Mouse (Mus musculus): ENCODE measurements around the gene Nfix.
A peak's percentile ranks its signal among the peaks of the same experiment; 100 is the strongest.

Gene Nfix

GRCm38 (mm10) chr8:84739401-84739742, 60.8 kb downstream of the Nfix start:
- no peak for DNase-seq (ENCODE audit: low read depth, low spot score)

- no peak for DNase-seq (ENCODE audit: low read depth, low spot score)
Measured at GRCm38 (mm10) chr8:84738715-84739400, 61.3 kb downstream of the Nfix start.

DNA sequence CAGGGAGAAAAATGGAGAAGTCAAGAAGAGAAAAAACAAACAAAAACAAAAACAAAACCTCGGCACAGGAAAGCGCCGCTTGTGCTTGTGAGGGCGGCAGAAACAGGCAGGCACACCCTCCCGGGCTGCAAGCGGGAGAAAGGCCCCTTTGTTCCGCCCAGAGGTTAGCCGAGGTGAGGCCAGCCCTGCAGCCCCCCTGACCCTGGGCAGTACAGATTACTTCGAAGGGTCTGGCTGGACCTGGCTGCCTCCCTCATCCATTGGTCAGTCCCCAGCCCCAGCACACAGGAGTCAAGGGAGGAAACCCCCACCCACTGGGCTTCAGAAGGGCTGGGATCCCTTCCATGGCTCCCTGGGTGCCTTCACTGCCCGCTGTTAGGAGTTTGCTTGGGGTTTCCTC, 61.9 kb downstream of the Nfix start:
- no peak for DNase-seq (ENCODE audit: low read depth, low spot score)

- peak; percentile 93 for DNase-seq (ENCODE audit: low read depth, low spot score)
Measured at GRCm38 (mm10) chr8:84737608-84738007, 62.5 kb downstream of the Nfix start.

GRCm38 (mm10) chr8:84736521-84736920, 63.6 kb downstream of the Nfix start:
- DNase-seq (ENCODE audit: low read depth, low spot score) = no peak

- no peak for DNase-seq (ENCODE audit: low read depth, low spot score)
Measured at GRCm38 (mm10) chr8:84735597-84735996, 64.5 kb downstream of the Nfix start.

DNA sequence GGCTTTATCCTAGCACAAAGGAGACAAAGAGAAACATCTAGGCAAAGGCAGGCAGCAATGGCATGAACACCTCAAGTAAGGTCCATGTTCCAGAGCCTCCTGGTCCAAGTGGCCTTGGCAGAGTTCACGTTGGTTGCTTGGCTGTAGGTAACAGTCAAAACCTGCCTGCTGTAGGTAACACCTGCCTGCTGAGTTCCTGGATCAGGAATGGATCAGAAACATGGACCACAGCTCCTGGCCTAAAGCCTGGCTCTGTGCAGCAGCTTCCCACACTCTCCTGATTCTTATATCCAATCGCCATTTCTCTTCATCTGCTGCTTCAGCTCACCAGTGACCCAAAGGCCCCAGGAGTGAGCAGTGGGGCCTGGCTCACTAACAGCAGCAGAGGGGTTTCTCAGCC, 65.5 kb downstream of the Nfix start:
- DNase-seq (ENCODE audit: low read depth, low spot score) = no peak

- DNase-seq (ENCODE audit: low read depth, low spot score) = no peak
Measured at GRCm38 (mm10) chr8:84733959-84734358, 66.2 kb downstream of the Nfix start.

DNA sequence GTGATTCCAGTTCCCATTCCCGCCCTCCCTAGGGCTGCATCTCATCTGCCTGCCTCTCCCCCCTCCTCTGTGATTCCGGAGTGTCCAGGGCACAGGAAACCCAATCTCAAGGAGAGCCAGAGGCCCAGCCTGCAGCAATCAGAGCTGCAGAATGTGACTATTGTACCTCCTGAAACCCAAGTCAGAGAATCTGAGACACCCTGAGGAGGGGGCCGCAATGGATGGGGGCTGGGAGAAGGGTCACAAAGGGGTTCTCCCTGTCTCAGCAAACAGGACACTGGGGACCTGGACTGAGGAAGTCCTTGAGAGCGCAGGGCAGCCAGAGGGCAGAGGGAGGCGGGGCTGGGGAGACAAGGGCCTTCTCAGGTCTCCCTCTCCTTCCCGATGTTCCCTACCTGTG, 67.1 kb downstream of the Nfix start:
- no peak for DNase-seq (ENCODE audit: low read depth, low spot score)

DNA sequence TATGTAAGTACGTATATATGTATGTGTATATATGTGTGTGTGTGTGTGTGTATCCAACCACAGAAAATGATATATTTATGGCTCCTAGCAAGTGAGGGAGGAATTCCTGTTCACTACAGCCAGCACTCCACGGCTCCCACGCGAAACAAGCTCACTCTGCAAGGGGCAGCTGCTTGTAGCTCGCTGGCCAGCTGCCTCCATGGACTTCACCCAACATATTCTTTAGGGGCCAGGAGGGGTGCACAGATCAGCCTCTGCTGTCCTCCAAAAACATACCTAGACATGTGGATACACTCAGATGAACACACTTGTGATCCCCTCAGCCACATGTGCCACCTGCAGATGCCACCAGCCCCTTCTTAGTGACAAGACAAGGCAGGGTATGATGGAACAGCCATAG, 67.6 kb downstream of the Nfix start:
- no peak for DNase-seq (ENCODE audit: low read depth, low spot score)

- DNase-seq (ENCODE audit: low read depth, low spot score) = no peak
Measured at GRCm38 (mm10) chr8:84731371-84732177, 68.6 kb downstream of the Nfix start.

GRCm38 (mm10) chr8:84730541-84731370, 69.4 kb downstream of the Nfix start:
- DNase-seq (ENCODE audit: low read depth, low spot score) = no peak

DNA sequence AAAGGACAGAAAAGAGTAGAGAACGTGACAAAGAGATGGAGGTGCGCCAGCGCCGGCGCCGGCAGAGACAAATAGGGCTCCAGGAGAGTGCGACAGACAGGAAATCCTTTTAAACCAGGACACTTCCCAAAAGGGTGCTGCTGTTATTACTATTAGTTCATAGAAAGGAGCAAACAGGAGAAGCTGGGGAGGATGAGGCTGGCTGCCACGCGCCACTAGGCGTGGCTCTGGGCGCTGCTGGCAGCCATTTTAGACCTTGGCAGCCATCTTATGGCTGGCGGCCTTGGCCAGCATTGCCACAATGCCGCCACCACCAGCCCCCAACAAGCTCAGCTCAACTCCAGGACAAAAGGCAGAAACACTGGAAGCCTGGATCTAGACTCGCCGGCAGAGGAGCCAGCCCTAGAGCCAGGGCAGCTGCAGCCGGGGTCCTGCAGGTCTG, 70.2 kb downstream of the Nfix start:
- peak; percentile 49 for DNase-seq (ENCODE audit: low read depth, low spot score)

- DNase-seq (ENCODE audit: low read depth, low spot score) = no peak
Measured at GRCm38 (mm10) chr8:84728474-84728873, 71.7 kb downstream of the Nfix start.

- DNase-seq (ENCODE audit: low read depth, low spot score) = peak; percentile 76
Measured at GRCm38 (mm10) chr8:84725941-84726259, 74.2 kb downstream of the Nfix start.

GRCm38 (mm10) chr8:84725246-84725940, 74.8 kb downstream of the Nfix start:
- no peak for DNase-seq (ENCODE audit: low read depth, low spot score)

GRCm38 (mm10) chr8:84724683-84725082, 75.5 kb downstream of the Nfix start:
- no peak for DNase-seq (ENCODE audit: low read depth, low spot score)

- no peak for DNase-seq (ENCODE audit: low read depth, low spot score)
Measured at GRCm38 (mm10) chr8:84723571-84723900, 76.6 kb downstream of the Nfix start.

- peak; percentile 93 for DNase-seq (ENCODE audit: low read depth, low spot score)
Measured at GRCm38 (mm10) chr8:84722850-84723570, 77.1 kb downstream of the Nfix start, which contains the start of gene G430095P16Rik. TSS of gene G430095P16Rik (plus strand) at chr8:84723007.

- DNase-seq (ENCODE audit: low read depth, low spot score) = no peak
Measured at GRCm38 (mm10) chr8:84722530-84722849, 77.7 kb downstream of the Nfix start.

- no peak for DNase-seq (ENCODE audit: low read depth, low spot score)
Measured at GRCm38 (mm10) chr8:84718959-84719690, 81.0 kb downstream of the Nfix start.
